Mouse (Mus musculus) kidney, postnatal 10 days (tissue): ENCODE data around the gene Numb.
"Not testable (repeated sequence)": the region's sequence is repeated elsewhere in the genome, so short reads cannot be mapped to it uniquely, and the experiment has no call there.

Experiments used
- DNase-seq: peaks from one replicate; pipeline ENCODE4 v3.0.0; 2021; ENCODE audit warnings: mixed read lengths

The Numb gene

GRCm38 (mm10) chr12:83922724-83923485, 1.2 kb upstream of the Numb start:
- no peak for DNase-seq

DNA sequence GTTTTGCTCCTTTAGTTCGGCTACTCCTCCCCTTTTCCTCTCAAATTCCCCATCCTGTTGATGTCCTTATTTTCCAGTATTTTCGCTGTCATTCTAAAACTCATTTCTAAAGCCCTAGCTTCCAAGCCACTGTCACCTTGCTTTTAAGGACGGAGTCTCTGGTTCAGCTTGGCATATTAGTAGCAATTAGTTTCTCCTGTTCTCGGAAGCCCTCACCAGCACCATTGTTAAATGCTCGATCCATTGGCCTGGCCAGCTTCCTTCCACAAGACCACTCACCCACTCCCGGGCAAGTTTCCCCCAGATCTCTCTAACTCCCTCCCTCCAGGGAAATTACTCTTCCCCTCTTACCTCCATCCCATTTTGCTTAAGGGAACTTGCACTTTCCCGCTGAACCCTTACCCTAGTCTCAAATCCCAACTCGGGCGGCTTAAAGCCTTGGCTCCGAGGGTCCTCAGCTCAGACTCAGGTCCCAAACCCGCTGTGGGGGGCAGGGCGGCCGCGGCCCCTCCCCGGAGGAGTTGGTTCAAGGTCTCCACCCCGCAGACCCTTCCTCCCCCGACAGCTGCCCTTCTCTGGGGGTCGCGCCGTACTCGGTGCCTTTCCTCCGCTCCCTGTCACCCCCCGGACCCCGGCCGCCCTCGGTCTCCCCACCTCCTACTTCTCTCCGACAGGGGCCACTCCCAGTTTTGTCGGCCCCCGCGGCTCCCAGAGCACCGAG, 853 bp downstream of the Numb start:
- DNase-seq = peak; percentile 61

- peak; percentile 69 for DNase-seq
These were observed 4.8 kb downstream of the Numb start for GRCm38 (mm10) chr12:83916884-83917283.

- no peak for DNase-seq
These were observed 6.9 kb downstream of the Numb start for GRCm38 (mm10) chr12:83914797-83915196.

DNA sequence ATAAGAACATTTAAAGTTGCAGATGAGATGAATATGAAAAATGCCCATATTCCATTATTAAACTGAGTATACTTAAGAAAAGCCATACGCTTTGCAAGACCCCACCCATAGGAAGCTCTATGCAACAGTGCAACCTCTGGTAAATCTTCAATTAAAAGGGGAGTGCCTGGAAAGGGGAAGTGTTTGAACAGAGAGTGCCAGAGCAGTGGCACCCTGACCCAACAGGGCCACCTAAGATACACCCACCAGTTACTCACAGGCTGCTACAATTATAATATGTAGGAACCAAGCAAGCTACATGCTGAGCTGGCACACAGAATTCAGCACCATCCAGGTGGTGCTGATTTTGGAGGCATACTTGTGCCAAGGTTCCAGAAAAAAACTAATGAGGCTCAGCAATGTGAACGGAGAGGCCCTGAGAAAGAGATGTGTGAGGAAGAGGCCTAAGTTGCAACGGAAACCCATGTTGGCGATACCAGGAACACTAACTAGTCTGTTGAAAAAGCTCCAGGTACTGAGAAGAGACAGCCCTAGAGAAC, 7.5 kb downstream of the Numb start:
- DNase-seq = no peak

GRCm38 (mm10) chr12:83910451-83910850, 11.3 kb downstream of the Numb start:
- DNase-seq = no peak

- no peak for DNase-seq
These were observed 28.8 kb downstream of the Numb start for GRCm38 (mm10) chr12:83892926-83893325.

DNA sequence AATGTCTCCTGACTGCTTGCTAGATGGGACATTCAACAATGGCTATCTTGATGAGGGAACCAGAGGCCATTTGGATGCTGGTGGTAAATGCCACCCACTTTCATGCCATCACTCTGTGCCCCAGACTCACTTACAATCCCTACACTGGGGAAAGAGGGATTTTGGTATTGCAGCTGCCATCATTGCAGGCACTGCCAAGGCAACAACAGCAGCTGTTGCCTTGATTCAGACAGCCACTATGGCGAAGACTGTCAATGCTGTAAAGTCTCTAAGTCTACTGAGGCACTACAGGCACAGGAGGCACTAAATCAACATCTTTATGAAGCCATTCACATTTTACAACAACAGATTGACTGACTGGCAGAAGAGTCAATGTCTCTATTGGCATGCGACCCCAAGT, 30.5 kb downstream of the Numb start:
- no peak for DNase-seq

- no peak for DNase-seq
These were observed 32.6 kb downstream of the Numb start for GRCm38 (mm10) chr12:83889128-83889527.

GRCm38 (mm10) chr12:83885516-83886285, 36.0 kb downstream of the Numb start:
- peak; percentile 23 for DNase-seq

- not testable (repeated sequence) for DNase-seq
These were observed 36.7 kb downstream of the Numb start for GRCm38 (mm10) chr12:83885065-83885464.

DNA sequence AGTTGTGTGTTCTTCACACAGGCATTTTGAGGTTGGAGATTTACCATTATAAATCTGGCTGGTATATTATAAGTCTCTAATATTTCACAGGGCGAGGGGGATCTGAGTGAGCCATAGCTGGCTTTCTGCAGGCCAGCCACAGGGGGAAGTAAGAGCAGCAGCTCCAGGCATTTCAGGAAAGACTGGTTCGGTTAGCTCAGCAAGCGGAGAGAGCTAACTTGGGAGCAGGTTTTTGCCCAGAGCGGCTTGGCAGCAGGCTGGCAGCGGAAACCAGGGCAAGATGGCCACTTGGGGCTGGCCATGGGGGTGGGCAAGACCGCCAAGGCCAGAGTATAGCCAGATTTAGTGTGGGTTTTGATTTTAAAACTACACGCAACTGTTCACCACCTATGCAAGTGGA, 39.2 kb downstream of the Numb start:
- DNase-seq = peak; percentile 26

DNA sequence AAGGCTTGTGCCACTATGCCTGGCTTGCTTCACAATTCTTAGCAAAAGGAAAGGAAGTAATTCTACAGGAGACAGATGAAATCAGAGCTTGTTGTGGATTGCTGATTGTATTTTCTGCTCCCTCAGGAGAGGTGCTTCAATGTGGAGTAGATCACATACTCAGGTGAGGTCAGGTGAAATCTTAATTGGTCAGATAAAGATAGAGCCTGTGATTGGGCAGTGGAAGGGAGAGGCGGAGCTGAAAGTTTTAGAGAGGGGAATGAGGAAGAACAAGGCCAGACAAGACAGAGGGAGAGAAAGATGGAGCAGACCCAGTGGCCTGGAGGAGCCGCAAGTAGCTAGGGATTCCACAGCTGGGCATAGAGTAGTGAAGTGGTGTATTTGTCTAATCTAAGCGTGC, 39.6 kb downstream of the Numb start:
- no peak for DNase-seq

DNA sequence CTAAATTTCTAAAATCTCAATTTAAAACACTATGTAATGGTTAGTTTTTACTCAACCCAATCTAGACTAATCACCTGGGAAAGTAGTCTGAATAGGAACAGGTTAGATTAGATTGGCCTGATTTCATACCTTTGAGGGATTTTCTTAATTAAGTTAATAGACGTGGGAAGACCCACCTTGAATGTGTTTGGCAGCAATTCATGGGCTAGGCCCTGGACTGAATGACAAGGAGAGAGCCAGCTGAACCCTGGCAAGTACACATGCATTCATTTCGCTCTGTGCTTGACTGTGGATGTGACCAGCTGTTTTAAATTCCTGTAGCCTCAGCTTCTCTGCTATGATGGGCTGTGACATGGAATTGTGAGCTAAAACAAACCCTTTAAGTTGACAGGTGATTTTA, 40.8 kb downstream of the Numb start:
- DNase-seq = no peak

GRCm38 (mm10) chr12:83875097-83875496, 46.6 kb downstream of the Numb start:
- no peak for DNase-seq

DNA sequence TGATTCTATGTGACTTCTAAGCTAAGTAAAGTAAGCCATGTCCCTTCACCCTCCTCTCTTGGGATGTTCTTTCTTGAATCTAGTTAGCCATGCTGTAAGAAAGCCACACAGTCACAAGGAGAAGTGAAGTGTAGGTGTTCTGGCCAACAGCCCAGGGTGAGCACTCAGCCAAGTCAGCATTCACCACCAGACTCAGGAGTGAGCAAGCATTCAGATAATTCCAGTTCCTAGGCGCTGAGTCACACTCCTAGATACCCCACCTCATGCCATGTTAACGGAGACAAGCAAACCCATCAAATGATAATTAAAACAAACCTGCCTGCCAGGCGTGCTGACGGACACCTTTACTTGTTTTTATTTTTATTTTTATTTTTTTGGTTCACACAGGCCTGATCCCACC, 47.1 kb downstream of the Numb start:
- DNase-seq = peak; percentile 61

DNA sequence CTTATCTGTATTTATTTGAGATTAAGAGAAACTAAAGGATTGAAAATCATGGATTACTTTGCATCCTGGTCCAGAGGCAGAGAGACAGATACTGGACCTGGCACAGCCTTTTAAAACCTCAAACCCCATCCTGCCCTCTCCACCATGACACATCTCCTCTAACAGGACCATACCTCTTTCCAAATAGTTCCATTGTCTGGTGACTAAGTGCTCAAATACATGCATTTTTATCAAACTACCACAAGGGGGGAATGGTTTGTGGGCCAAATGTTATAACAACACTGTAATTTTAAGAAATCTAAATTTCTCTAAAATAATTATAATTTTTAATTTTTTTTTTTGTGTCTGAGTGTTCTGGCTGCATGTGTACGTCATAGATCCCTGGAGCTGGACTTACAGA, 57.2 kb downstream of the Numb start:
- no peak for DNase-seq

GRCm38 (mm10) chr12:83861880-83862279, 59.9 kb downstream of the Numb start:
- DNase-seq = no peak

- DNase-seq = no peak
These were observed 61.0 kb downstream of the Numb start for GRCm38 (mm10) chr12:83860688-83861087.

DNA sequence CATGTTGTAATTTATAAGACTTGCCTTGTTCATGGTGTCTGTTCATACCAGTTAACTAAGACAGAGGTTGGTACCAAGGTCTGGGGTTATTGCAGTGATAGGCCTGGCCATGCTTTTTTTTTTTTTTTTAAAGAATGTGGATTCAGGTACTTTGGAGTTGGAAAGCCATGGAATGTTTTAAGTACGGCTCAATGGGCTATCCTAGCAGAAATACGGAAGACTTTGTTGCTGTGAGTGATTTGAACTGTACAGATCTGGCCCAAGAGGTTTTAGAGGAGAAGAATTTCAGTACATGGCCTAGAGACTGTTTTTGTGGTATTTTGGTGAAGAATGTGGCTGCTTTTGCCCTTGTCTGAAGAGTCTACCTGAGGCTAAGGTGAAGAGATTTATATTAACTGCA, 63.7 kb downstream of the Numb start:
- DNase-seq = no peak

GRCm38 (mm10) chr12:83855211-83855610, 66.5 kb downstream of the Numb start:
- DNase-seq = no peak

DNA sequence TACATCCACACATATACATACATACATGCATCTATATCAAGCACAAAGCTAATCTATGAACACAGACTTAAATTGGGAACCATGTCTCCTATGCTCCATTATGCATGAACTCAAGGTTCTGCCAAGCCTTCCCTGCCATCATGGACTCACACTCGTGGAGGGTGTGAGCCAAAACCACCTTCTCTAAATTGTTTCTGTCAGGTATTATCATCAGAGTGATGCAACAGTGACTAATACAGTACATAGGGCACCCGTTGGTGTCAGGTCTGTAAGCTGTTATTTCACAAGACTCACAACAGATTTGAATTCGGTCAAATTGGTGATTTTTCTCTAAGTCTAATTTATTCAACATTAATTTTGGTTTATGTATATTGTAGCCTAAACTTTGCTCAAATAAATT, 67.5 kb downstream of the Numb start:
- no peak for DNase-seq

DNA sequence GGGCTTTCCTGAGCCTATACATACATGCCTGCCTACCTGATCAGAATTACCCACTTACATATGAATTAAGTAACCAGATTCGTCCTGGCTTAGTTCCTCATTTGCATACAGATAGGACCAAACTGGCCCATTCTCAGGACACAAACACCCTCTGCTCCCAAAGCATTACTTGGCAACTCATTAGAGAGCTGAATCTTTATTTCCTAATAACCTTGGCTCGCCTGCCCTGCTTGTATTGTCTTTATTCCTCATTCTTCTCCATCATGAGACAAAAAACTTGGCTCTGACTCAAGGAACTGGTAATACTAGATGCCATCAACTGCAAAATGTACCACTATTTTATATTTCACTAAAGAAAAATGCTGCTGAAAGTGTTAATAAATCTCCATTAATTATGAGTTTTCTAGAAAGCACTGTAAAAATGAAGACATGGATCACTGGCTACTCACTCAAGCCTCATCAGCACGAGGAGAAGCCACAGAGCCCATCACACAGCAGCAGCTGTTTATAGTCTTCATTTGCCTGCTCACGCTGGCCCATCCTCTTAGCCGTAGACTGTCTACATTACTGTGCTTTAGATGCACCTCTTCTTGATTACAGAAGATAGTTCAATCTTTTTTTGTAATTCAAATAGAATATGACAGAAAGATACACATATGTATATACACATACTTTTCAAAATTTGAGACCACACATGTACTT, 69.1 kb downstream of the Numb start:
- no peak for DNase-seq
